Mouse (Mus musculus): Measurements from ENCODE around the gene Vldlr. TPM values are rescaled to one million over a fixed set of nuclear protein-coding genes. Genes with fewer than 3 reads are reported as not detected.

Vldlr gene
- total RNA-seq, 1 experiment = 4.6 TPM

DNA sequence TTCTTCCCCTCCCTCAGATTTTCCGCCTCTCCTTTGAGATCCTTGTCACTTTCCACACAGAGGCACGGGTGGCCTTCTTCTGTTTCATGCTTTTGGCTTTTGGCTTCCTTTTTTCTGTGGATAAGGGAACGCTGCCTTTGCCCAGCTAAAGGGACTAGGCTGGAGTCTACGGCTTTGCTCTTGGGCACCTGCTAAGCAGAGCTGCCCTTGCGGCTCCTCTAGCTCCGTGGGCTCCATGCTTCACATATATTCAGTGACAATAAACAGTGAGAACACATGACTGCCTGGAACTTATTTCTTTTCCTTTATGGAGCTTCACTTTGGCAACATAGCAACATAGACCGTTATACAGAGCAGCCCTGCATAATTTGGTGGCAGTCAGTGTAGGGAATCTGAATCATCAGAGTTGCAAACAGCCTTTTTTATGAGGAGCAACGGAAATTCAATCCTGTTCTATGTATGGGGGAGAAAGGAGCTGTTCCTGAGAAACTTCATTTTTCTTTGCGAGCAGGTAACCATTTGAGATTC, 12.5 kb upstream of the Vldlr start:
- no peaks in the 10 kb centered on the region for H3K36me3 ChIP-seq (ENCODE audit: control insufficient read depth, insufficient read depth, low read length, poor library complexity, severe bottlenecking)
- H3K9ac ChIP-seq (ENCODE audit: insufficient read depth, low read depth, low read length, poor library complexity, severe bottlenecking) = no peak overlapping the region
- no peak for DNase-seq (ENCODE audit: low read depth, low spot score)
- no peak for TF ChIP-seq ZNF384 (IDR thresholded peaks at IDR 0.05; ENCODE audit: low read depth, low read length)
- H3K9me3 ChIP-seq (ENCODE audit: control insufficient read depth, insufficient read depth, low read depth, low read length) = no peaks in the 10 kb centered on the region
- in situ Hi-C loops (cut with MboI; ENCODE audit: low sequenced_read_pairs in 2 of 2, unreplicated experiment in 2 of 2) = no loop called here
- H3K27ac ChIP-seq (ENCODE audit: insufficient read depth, low read depth, low read length, poor library complexity, severe bottlenecking) = no peak overlapping the region
- no peak overlapping the region for H3K4me3 ChIP-seq (ENCODE audit: insufficient read depth in 1 of 2, low read depth in 1 of 2, low read length in 2 of 2, poor library complexity in 1 of 2, severe bottlenecking in 1 of 2)
- no peaks in the 10 kb centered on the region for H3K4me1 ChIP-seq (ENCODE audit: control insufficient read depth in 2 of 2, insufficient read depth in 2 of 2, low read length in 2 of 2, poor library complexity in 1 of 2)

DNA sequence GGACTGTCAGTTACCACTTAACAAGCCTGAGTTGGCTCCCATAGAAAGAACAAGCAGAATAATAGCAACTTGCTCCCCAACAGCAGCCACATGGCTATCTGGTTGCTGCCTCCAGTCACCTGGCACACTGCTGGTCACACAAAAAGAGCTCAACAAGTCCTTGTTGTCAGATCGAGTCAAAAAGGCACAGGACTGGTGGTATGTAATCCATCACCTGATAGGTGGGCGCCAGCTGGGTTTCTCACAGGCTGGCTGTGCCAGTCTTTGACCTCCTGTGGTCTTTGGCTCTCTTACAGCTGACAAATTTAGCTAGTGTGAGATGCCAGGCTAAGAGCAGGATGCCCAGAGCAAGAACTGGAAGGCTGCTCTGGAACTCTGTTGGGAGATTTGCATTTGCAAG, 5.3 kb upstream of the Vldlr start:
- TF ChIP-seq CHD2 (IDR thresholded peaks at IDR 0.05; ENCODE audit: low read depth, low read length) (no peak), ZC3H11A (IDR thresholded peaks at IDR 0.05; ENCODE audit: borderline replicate concordance, low read depth, low read length) (no peak), MAFK (IDR thresholded peaks at IDR 0.05; ENCODE audit: insufficient read depth, low read depth, low read length) (no peak), HCFC1 (IDR thresholded peaks at IDR 0.05; ENCODE audit: borderline replicate concordance, insufficient read depth, low read length) (no peak), ZNF384 (IDR thresholded peaks at IDR 0.05; ENCODE audit: low read depth, low read length) (no peak)
- Histone ChIP-seq H3K27ac (ENCODE audit: insufficient read depth, low read depth, low read length, poor library complexity, severe bottlenecking) (no peak overlapping the region), H3K9ac (ENCODE audit: insufficient read depth, low read depth, low read length, poor library complexity, severe bottlenecking) (no peak overlapping the region), H3K4me1 (ENCODE audit: control insufficient read depth in 2 of 2, insufficient read depth in 2 of 2, low read length in 2 of 2, poor library complexity in 1 of 2) (no peaks in the 10 kb centered on the region), H3K4me3 (ENCODE audit: insufficient read depth in 1 of 2, low read depth in 1 of 2, low read length in 2 of 2, poor library complexity in 1 of 2, severe bottlenecking in 1 of 2) (no peak overlapping the region), H3K36me3 (ENCODE audit: control insufficient read depth, insufficient read depth, low read length, poor library complexity, severe bottlenecking) (no peaks in the 10 kb centered on the region), H3K9me3 (ENCODE audit: control insufficient read depth, insufficient read depth, low read depth, low read length) (no peaks in the 10 kb centered on the region)
- no peak for DNase-seq (ENCODE audit: low read depth, low spot score)
- in situ Hi-C loops (cut with MboI; ENCODE audit: low sequenced_read_pairs in 2 of 2, unreplicated experiment in 2 of 2) = no loop called here

DNA sequence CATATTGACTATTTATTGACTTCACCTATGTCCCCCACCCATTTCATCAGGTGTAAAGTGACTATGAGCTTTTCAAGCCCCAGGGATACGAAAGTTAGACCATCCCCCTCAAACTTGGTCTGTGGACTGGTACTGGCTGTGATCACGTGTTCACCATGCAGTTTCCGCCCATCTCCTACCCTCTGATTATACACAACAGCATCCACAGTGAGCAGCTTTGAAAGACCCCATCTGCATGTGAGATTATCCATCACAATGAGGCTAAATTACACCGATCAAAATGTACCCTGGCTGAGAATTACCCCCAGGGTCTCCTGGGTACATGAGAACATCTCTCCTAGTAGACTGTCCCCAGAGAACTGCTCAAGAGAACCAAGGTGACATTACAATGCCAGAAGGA, 688 bp upstream of the Vldlr start:
- in situ Hi-C loops (cut with MboI; ENCODE audit: low sequenced_read_pairs in 2 of 2, unreplicated experiment in 2 of 2) = no loop called here
- H3K9ac ChIP-seq (ENCODE audit: insufficient read depth, low read depth, low read length, poor library complexity, severe bottlenecking) = no peak overlapping the region
- DNase-seq (ENCODE audit: low read depth, low spot score) = no peak
- peaks cover 0 to 4% of the 10 kb centered on the region in 2 experiments; a peak in 2 of 4 replicates for H3K4me1 ChIP-seq (ENCODE audit: control insufficient read depth in 2 of 2, insufficient read depth in 2 of 2, low read length in 2 of 2, poor library complexity in 1 of 2)
- no peaks in the 10 kb centered on the region for H3K9me3 ChIP-seq (ENCODE audit: control insufficient read depth, insufficient read depth, low read depth, low read length)
- H3K36me3 ChIP-seq (ENCODE audit: control insufficient read depth, insufficient read depth, low read length, poor library complexity, severe bottlenecking) = no peaks in the 10 kb centered on the region
- no peak overlapping the region for H3K4me3 ChIP-seq (ENCODE audit: insufficient read depth in 1 of 2, low read depth in 1 of 2, low read length in 2 of 2, poor library complexity in 1 of 2, severe bottlenecking in 1 of 2)
- no peak overlapping the region for H3K27ac ChIP-seq (ENCODE audit: insufficient read depth, low read depth, low read length, poor library complexity, severe bottlenecking)
- TF ChIP-seq HCFC1 (IDR thresholded peaks at IDR 0.05; ENCODE audit: borderline replicate concordance, insufficient read depth, low read length) (no peak), ZC3H11A (IDR thresholded peaks at IDR 0.05; ENCODE audit: borderline replicate concordance, low read depth, low read length) (no peak), MAFK (IDR thresholded peaks at IDR 0.05; ENCODE audit: insufficient read depth, low read depth, low read length) (no peak), CHD2 (IDR thresholded peaks at IDR 0.05; ENCODE audit: low read depth, low read length) (no peak), ZNF384 (IDR thresholded peaks at IDR 0.05; ENCODE audit: low read depth, low read length) (no peak)

DNA sequence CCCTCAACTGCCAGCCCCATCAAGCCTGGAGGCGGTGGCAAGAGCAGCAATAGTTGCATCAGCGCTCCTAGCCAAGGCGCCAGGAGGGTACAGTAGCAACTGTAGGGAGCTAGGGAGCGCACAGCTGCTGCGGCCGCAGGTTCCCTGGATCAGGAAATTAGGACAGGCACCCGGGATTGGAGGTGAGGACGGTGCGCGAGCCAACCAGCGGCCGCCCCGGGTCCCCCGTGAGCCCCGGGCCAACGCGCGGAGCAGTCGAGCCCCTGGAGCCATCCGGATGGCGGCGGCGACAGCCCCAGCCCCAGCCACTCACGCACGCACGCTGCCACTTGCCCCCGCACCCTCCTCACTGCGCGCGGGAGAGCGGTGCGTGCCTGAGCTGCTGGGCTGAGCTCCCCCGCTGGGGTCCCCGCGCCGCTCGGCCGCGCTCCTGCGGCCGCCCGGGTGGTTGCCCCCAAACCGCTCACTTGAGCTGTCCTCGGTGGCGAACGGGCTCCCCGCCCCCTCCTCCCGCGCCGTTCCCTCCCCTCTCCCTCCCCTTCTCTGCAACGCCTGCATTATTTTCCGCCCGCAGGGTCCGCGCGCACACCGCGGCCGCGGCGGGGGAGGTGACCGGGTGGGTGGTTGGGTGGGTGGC, 601 bp downstream of the Vldlr start:
- TF ChIP-seq CHD2 (IDR thresholded peaks at IDR 0.05; ENCODE audit: low read depth, low read length) (no peak), HCFC1 (IDR thresholded peaks at IDR 0.05; ENCODE audit: borderline replicate concordance, insufficient read depth, low read length) (peak; percentile 37; the same call in 1 of the 2 replicates)
- H3K36me3 ChIP-seq (ENCODE audit: control insufficient read depth, insufficient read depth, low read length, poor library complexity, severe bottlenecking) = no peaks in the 10 kb centered on the region
- peak overlapping the region; percentile 77 for H3K9ac ChIP-seq (ENCODE audit: insufficient read depth, low read depth, low read length, poor library complexity, severe bottlenecking)
- peaks cover 0 to 4% of the 10 kb centered on the region in 2 experiments; a peak in 2 of 4 replicates for H3K4me1 ChIP-seq (ENCODE audit: control insufficient read depth in 2 of 2, insufficient read depth in 2 of 2, low read length in 2 of 2, poor library complexity in 1 of 2)
- H3K4me3 ChIP-seq (ENCODE audit: insufficient read depth in 1 of 2, low read depth in 1 of 2, low read length in 2 of 2, poor library complexity in 1 of 2, severe bottlenecking in 1 of 2) = peak overlapping the region; percentile 73 to 92
- peak; percentile 37 for DNase-seq (ENCODE audit: low read depth, low spot score)
- in situ Hi-C loops (cut with MboI; ENCODE audit: low sequenced_read_pairs in 2 of 2, unreplicated experiment in 2 of 2) = no loop called here
- H3K27ac ChIP-seq (ENCODE audit: insufficient read depth, low read depth, low read length, poor library complexity, severe bottlenecking) = no peak overlapping the region; the same call in 1 of the 2 replicates
- no peaks in the 10 kb centered on the region for H3K9me3 ChIP-seq (ENCODE audit: control insufficient read depth, insufficient read depth, low read depth, low read length)

Data from ES-E14 (cell line).